Mouse (Mus musculus): ENCODE data around the gene Epop. TPM values are rescaled to one million over a fixed set of nuclear protein-coding genes. Genes with fewer than 3 reads are reported as not detected.

Epop gene
- total RNA-seq, 2 experiments from 2014 or later: not detected

DNA sequence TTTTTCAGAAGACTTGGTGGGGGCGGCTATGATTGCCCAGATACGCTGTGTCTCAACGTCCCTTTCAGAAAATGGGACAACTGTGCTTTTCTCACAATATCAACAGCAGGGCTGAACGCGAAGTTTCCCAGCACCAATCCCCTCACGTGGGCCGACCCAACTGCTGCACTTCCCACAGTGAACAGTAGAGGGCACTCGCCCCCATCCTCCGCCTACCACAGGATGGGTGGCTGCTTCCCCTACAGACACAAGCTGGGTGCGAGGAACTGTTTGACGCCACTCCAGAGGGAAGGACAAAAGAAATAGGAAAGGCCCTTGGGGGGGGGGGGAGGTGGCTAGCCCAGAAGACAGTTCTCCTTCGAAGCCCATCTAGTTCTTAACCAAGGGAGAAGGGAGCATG, 2.4 kb upstream of the Epop start:
- peak; percentile 60 for ATAC-seq (replicated peaks; ENCODE audit: low FRiP score, poor library complexity, severe bottlenecking)

DNA sequence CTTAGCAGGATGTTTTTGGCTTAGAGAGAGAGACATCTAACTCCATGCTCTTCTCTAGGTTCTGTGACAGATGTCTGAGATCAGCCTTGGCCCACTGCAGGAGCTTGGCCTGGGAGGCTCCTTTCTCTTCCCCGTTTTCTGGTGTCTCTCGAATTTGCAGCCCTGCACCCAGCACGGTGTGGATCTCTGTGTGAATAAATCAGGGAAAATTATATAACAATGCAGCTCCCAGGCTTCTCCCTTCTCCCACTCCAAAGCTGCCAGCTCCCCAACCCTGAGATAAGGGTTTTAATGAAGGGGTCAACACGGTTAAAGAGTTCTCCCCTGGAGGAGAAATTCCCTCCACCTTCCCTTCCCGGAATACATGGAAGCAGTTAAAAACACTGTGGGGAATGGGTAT, 2.0 kb upstream of the Epop start:
- no peak for ATAC-seq (replicated peaks; ENCODE audit: low FRiP score, poor library complexity, severe bottlenecking)

DNA sequence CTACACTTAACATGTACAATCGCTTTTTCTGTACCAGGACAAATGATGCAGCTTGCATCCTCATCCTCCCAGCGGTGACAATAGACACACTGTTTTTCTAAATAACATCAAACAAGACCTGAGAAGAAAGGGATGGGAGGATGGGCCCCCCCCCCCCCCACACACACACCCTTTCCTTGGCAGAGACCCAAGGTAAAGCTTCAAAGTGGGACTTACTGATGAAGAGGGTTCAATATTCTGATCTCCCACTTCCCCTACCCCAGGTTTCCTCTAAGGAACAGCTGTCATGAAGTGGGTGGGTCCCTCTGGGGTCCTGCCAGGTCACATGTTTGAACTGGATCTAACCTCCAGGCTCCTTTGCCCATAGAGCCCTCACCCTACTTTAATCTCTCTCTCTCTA, 1.5 kb upstream of the Epop start:
- no peak for ATAC-seq (replicated peaks; ENCODE audit: low FRiP score, poor library complexity, severe bottlenecking)

DNA sequence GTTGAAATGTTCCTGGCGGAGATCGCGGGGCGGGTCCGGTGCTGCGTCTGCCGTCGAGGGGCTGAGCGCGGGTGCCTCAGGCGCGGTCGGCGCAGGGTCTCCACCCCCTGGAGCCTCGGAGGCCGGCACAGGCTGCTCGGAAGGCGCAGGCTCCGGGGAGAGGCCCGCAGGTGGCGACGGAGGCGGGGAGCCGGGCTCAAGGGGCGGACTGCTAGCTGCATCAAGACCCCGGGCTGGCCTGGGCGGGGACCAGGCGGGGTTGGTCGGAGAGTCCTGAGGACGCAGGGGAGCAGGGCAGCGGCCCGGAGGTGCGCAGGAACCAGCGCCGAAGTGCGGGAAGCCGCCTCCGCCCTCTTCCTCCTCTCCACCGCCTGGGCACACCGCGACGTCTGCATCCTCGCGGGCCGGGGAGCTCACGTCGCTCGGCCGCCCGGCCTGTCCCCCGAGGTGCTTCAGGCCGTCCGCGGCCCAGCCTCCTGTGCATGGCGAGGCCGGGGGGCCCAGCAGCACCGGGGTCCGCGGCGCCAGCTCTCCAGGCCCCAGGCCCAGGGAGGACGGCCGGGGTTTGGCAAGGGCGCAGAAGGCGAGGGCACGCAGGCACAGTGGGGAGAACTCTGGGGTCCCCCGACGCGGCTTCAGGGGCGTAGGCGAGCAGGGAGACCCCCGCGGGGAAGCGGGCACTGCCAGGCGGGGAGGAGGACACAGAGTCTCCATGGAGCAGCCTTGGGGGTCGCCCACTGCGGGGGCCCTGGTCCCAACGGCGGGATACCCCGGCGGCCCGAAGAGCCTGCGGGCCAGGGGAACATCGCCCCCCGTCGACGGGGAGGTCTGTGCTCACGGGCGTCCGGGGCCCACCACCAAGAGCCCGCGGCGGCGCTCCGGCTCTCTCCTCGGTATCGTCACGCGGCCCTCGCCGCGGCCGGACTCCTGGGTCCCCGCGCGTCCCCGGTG, 659 bp downstream of the Epop start:
- ATAC-seq (replicated peaks; ENCODE audit: low FRiP score, poor library complexity, severe bottlenecking): no peak

DNA sequence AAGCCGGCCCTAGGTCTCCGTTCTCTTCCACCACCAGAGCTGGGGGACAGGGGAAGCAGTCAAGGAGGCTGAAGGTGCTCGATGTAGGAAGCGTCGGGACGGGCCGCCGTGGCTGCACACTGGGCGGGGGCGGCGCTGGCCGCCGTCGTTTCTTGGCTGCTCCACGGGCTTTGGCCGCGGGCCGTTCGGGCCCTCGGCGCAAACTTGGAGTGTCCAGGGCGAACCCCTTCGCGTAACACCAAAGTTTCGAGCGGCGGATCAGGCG, 1.3 kb downstream of the Epop start:
- ATAC-seq (replicated peaks; ENCODE audit: low FRiP score, poor library complexity, severe bottlenecking): no peak

DNA sequence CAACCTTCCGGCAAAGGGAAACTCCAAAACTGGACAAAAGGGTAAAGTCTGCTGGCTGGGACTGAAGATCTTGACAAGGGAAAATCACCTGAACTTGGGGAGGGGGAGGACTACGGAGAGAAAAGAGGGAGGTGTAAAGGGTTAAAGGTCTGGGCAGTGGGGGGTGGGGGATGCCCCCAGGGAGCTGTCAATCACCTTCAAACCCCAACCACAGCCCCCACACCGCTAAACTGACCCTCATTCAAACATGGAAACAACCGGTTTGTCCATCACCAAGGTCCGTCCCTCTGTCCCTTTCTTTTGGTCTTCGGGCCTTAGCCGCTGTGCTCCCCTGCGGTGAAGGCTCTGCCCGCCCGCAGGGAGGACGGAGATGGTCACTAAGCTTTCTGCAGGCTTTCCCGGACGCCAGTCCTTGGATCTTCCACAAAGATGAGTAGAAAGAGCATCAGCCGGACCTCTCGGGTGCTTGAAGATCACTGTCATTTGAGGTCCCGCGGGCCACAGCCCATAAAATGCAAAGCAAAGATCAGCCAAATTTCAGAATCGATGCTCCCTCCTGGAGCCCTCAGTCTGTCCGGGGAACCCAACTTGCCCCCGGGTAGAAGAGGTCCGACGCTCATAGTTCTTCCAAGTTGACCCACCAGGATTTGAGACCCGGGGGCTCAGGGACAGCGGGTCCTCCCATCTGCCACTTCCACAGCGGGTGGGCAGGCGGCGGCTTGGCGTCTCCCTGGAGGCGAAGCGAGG, 1.8 kb downstream of the Epop start:
- no peak for ATAC-seq (replicated peaks; ENCODE audit: low FRiP score, poor library complexity, severe bottlenecking)

DNA sequence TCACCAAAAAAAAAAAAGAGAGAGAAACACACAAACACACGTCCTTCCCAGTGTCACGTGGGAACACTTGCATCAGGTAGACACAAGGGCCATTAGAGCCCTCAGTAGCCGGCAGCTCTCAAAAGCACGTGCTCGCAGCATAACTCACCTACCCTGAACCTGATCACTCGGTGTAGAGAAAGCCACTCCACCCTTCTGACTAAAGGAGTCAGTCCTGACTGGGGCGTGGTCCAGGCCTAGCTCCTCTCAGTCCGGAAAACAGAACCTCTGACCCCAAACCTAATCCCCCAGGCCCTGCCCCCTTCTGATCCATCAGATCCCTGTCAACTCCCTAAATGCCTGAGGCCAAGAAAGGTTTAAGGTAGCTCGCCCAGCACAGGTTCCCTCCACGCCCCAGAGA, 2.7 kb downstream of the Epop start:
- no peak for ATAC-seq (replicated peaks; ENCODE audit: low FRiP score, poor library complexity, severe bottlenecking)

DNA sequence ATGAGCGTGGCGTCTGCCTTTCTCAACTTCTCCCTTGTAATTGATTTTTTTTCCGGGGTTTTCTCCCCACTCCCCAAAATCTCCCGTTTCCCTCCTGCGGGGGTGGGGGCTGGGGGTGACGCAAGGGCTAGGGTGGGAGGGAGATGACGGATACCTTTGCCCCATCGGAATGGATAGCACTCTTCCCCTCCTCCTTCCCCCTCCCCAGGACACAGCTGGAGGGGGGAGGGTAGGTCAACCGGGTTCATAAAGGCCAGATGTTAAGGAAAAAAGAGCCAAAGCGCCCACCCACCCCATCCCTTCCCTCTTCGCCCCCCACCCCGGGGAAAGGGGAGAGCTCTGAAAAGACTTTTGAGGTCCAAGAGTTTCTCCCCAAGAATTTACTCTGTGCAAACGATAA, 3.1 kb downstream of the Epop start:
- no peak for ATAC-seq (replicated peaks; ENCODE audit: low FRiP score, poor library complexity, severe bottlenecking)

DNA sequence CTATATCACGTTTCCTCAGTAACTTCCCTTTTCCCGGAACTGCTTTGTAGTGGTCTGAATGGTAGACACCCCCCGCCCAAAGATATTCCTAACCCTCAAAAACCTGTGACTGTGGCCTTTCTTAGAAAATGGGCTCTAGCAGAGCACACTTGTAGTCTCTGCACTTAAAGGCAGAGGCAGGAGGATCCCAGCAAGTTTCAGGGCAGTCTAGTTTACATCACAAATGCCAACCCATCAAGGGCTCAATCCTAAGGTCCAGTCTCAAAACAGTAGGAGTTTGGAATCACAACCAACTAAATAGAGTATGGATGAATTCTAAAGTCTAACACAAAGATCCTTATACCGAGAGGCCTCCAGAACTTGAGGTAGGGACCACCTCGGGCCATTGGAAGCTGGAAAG, 4.0 kb downstream of the Epop start:
- no peak for ATAC-seq (replicated peaks; ENCODE audit: low FRiP score, poor library complexity, severe bottlenecking)

DNA sequence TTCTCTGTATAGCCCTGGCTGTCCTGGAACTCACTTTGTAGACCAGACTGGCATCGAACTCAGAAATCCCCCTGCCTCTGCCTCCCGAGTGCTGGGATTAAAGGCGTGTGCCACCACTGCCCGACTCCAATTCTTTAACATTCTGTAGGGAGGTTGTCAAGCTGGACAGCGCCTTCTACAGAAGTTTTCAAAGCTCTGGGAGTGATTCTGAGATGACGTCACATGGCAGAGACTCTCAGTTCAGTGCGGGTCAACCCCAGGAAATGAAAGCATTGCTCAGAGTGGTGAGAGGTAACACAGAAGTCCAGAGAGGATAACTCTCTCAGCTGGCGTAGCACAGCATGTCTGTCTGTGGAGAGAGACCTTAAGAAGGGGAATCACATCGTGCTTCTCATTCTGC, 6.3 kb downstream of the Epop start:
- ATAC-seq (replicated peaks; ENCODE audit: low FRiP score, poor library complexity, severe bottlenecking): no peak

DNA sequence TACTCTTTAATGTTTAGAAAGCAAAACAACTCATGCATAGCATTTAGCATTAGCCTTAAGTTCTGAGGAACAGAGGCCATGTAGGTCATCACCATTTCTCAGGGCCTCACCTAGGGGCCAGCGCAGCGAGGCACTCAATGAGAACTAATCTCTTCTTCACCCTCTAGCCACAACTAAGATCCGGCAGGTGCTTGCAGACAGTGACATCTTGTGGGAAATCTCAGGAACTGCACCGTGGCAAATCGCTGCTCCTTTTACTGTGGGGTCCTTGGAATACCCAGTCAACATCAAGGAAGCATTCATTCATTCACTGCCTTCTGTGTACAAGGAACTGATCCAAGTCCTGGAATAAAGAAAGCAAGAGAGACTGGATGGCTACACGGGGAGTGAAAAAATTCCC, 7.1 kb downstream of the Epop start:
- ATAC-seq (replicated peaks; ENCODE audit: low FRiP score, poor library complexity, severe bottlenecking): no peak

DNA sequence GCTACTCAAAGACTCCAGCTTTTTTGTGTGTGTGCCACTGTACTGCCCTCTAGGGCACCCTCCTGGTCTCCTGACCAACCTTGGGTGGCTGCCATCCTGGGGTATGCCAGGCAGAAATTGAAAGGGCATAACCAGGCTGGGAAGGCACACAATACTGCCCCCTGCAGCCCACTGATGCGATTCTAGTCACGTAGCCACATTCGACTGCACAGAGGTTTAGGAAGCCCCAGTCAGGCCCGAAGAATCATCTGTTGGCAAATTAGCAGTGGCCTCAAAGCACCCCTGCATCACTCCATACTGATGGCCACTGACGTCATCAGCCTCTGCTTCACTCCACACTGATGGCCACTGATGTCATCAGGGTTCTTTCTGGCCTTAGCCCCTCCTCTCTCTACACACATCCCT, 10.1 kb downstream of the Epop start:
- ATAC-seq (replicated peaks; ENCODE audit: low FRiP score, poor library complexity, severe bottlenecking): no peak

DNA sequence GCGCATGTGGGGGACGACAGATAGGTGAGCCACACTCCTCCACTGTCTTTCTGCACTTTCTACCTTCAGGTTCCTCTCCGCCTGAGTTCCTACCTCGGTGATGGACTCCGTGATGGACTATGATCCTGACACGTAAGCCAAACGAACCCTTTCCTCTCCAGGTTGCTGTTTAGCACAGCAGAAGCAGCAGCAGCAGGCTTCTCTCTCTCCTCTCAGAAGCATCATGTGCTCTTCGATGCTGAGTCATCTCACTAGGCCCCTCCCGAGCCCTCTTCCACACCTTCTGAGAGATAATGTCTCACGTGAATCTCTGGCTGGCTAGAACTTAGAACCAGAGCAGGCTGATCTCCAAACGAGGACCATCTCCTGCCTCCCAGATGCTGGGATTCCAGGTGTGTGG, 11.1 kb downstream of the Epop start:
- no peak for ATAC-seq (replicated peaks; ENCODE audit: low FRiP score, poor library complexity, severe bottlenecking)

DNA sequence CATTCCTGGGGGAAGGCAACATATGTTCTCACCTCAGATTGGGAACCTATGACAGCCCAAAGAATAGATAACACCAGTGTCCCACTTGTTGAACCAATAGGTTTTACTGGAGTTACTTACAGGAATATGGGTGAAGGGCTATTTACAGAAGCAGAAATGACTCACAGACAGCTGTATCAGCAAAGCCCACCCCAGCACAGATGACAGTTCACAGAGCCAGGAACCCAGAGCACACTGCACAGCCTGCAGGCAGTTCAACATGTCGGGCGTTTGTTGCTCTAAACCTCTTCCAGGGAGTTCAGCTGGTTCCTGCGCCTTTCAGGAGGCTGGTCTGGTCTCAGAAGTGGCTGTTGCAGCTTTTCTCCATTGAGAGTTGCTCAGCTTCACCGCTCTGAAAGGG, 14.2 kb downstream of the Epop start:
- ATAC-seq (replicated peaks; ENCODE audit: low FRiP score, poor library complexity, severe bottlenecking): no peak

DNA sequence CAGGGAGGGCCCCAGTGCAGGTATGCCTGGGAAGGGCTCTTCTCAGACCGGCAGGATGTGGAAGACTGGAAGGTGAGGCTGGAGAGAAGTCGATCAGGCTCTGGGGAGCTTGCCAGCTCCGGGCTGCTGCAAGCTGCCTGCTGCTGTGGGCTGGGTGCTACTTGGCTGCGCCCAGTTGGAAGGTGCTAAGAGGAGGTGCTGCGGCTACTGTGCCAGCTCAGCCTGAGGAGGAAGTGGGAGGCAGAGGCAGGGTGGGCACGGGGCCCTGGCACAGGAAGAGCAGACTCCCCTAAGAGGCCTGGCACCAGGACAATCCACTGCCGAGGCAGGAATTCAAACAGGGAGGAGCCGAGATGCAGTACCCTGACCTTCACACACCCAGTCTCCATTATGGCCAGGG, 18.4 kb downstream of the Epop start:
- no peak; the same call in 1 of the 2 replicates for ATAC-seq (replicated peaks; ENCODE audit: low FRiP score, poor library complexity, severe bottlenecking)

DNA sequence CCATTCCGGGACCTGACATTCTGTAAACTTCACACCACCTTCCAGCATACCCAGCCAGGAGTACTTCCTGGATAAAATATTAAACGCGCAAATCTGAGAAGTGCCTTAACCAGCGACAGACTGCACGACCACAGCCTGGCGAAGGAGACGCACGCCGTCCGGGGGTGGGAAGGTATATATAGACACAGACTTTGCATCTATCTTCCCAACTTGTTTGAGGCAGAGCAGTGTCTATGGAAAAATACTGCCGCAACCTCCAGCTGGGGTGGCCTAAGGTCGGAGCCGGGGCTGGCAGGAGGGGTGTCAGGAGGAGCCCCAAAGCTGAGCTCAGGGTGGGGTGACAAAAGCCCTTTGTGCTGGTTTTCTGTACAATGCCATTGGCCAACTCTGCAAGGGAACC, 19.8 kb downstream of the Epop start:
- no peak for ATAC-seq (replicated peaks; ENCODE audit: low FRiP score, poor library complexity, severe bottlenecking)

DNA sequence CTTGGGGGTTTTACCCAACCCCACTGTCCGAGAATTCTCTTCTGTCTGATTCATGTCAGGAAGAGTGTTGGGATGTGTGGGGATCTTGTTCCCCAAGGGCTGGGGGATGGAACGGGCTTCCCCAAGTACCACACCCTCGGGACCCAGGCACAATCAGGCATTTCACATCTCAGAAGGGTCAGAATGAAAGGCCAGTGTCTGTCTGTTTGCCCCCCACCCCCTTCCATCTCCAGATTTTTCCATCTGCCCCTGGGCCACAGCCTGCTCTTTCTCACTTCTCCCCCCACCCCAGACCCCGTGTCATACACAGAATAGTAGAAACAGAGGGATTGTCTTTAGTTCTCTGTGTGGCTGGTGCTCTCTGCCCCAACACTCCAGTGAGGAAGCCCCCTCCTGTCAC, 20.6 kb downstream of the Epop start:
- ATAC-seq (replicated peaks; ENCODE audit: low FRiP score, poor library complexity, severe bottlenecking): no peak

DNA sequence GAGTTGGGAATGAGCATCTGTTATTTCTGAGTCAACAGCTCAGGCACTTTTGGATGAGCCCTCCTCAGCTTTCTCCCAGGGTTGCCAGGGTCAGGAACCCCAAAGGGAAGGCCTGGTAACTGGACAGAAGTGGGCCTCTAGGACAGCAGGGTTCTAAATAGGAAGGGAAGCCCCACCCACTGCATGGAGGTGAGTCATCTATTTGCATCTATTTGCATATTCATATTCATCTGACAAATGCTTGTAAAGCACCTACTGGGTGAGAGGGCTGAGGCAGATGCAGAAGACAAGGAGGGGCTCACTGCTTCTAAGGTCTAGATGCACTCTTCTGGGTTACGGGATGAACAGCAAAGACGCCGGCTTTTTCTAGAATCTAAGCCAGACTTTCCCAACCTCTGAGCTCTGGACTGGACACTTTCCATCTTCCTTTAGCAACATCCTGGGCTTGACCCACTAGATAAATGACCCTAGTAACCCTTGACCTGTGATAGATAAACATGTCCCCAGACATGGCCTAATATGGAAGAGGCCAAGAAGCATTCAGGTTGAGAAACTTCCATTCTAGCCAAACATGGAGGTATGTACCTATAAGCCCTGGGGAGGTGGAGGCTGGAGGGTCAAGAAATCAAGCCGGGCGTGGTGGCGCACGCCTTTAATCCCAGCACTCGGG, 22.3 kb downstream of the Epop start:
- no peak for ATAC-seq (replicated peaks; ENCODE audit: low FRiP score, poor library complexity, severe bottlenecking)

DNA sequence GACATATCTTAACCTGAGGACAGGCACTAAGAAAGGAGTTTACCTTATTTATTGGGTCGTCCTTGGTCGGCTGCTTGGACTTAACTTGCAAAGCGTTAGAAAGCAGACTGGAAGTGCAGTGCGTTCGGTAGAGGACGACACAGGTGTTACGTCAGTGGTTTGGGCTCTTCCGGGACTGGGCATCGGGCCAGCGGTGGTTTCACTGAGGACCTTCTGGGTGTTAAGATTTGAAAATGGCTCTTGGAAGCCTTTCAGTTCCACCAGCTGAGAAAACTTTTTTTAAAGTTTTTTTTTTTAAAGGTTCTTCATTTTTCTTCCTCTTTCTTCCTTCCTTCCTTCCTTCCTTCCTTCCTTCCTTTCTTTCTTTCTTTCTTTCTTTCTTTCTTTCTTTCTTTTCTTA, 25.6 kb downstream of the Epop start:
- ATAC-seq (replicated peaks; ENCODE audit: low FRiP score, poor library complexity, severe bottlenecking): no peak

DNA sequence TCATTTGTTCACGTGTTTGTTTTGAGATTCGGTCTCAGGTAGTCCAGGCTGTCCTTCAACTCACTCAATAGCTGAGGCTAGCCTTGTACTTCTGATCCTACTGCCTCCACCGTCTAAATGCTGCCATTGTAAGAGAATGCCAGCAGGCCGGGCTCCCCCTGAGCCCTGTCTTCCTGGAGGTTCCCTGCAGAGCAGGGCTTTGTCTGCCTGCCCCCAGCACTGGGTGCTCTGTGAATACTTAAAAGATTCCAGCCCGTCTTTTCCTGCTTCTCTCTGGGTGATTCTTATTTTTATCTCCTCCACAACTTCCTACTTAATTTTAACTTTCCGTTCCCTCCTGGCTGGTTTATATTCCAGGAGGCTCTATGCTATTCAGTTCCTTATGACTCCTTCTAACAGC, 27.3 kb downstream of the Epop start:
- ATAC-seq (replicated peaks; ENCODE audit: low FRiP score, poor library complexity, severe bottlenecking): no peak

DNA sequence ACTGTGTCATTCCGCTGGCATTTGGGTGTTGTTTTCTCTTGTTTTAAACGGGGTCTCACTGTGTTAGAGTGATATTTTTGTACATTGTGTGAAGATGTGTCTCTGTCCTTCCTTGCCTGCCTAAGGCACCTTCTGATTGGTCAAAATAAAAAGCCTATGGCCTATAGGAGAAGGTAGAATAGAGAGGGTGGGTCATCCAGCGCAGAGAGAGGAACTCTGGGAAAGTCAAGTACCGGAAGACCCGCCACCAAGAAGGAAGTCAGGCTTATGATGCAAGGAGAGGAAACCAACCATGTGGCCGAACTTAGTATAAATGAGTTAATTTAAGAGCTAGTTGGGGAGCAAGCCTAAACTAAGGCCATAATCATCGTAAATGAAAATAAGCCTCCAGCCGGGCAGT, 30.4 kb downstream of the Epop start:
- ATAC-seq (replicated peaks; ENCODE audit: low FRiP score, poor library complexity, severe bottlenecking): no peak
